Mouse (Mus musculus): ENCODE measurements around the gene Noc2l.

Noc2l gene

DNA sequence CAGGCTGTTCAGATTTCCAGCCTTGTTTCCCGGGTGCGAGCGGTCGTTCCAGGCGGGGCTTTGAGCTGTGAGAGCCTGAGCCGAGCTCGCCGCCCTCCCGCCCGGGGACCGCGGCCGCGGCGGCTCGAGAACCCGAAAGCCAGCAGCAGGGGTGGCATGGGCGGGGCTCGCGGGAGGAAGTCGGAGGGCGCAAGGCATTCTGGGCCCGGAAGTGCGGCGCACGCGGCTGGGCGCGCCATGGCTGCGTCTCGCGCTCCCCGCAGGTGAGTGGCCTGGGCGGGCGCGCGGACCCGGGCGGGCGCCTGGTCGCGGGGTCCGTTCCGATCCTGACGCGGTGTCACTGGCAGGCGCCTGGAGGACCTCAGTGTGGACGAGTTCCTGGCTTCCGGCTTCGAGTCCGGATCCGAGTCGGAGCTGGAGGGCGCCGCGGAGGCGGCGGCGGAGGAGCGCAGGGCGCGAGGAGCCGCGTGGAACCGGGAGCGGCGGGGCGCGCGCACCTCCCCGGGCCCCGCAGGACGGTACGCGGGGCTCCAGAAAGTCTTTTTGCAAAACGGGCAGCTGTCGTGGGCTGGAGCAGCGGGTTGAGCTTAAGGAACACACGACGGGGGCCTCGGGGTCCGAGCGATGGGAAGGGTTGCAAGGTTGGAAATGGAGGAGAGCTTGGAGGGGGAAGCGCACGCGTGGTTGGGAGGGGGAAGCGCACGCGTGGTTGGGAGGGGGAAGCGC is at the start of gene Noc2l:
Noc2l (plus strand) TSS at position 203 of the 726 bp plus-strand sequence.
- in situ Hi-C loops (cut with MboI, MseI): no loop called here

- in situ Hi-C loops (cut with MboI, MseI): no loop called here
Measured at GRCm38 (mm10) chr4:156188162-156188810, 47.5 kb upstream of the Noc2l start.

DNA sequence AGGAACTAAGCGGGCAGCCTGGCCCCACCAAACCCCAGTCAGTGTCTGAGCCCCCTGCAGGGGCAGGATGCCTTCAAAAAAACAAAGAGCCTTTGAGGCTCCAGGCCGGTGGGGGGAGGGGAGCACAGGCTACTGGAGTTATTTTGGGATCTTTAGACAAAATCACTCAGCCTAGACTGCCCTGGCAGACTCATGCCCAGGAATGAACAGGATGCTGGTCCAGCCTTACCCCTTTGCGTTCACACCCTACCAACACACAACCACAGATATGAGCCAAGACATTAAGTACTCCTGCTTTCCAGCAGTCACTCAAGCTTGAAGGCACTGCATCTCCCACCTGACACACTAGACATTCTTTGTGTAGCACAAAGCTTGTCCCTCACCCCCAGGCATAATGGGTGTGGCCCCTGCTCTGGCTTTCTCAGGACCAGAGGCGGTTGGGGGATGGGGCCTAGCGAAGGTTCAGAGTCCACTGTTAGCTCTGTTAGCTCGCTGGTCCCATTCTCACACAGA is 46.9 kb upstream of the Noc2l start:
- in situ Hi-C loops (cut with MboI, MseI): no loop called here

- in situ Hi-C loops (cut with MboI, MseI): no loop called here
Measured at GRCm38 (mm10) chr4:156192421-156193199, 43.2 kb upstream of the Noc2l start.

DNA sequence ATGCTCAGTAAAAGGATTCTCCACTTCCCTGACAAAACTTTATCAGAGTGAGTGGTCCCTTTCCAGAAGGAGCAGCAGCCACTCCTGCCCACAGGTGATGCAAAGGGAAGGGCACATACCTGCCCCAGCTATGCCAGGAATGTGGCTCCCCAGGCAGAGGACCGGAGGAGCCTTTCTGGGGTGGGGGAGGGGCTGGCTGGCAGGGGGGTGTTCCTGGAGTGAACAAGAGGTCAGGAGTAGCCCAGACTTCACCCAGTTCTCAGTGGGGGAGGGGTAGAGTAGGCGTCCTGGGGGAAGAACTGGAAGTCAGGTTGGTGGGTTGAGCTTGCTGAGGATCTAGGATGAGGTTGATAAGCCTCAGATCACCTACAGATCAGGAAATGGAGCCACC is 42.6 kb upstream of the Noc2l start:
- in situ Hi-C loops (cut with MboI, MseI): no loop called here

GRCm38 (mm10) chr4:156193906-156194305 is 41.9 kb upstream of the Noc2l start:
- in situ Hi-C loops (cut with MboI, MseI): no loop called here

GRCm38 (mm10) chr4:156194346-156194745 is 41.5 kb upstream of the Noc2l start:
- in situ Hi-C loops (cut with MboI, MseI): no loop called here

GRCm38 (mm10) chr4:156195927-156196870 is 39.6 kb upstream of the Noc2l start:
- in situ Hi-C loops (cut with MboI, MseI): no loop called here

DNA sequence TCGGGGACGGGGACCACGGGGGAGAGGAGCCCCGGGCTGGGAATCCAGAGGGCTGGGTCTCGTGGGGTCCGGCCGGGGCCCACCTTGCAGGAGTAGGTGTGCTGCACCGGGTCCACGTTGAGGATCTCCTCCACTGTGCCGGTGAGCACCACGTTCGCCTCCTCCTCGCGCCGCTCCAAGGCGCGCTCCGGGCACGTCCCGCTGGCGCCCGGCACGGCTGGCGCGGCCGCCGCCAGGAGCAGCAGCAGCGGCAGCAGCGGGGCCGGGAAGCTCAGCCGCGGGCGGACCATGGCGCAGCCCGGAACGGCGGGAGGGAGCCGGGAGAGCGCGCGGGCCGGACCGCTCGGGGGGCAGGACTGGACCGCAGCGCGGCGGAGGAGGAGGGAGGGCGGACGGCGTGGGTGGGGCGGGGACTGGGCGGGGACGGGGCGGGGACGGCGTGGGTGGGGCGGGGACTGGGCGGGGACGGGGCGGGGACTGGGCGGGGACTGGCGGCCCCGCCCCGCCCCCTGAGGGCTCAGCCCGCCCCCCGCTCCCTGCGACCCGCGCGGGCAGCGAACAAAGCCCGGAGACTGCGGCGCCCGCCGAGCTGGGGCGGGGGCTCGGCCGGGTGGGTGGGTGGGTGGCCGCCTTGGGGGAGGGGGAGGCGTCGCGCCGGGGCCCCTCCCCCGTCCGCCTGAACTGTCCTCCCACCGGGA is 38.5 kb upstream of the Noc2l start, which contains the start of gene Agrn:
Agrn (minus strand) TSS at position 358 of the 698 bp plus-strand sequence.
- in situ Hi-C loops (cut with MboI, MseI): no loop called here

- in situ Hi-C loops (cut with MboI, MseI): no loop called here
Measured at GRCm38 (mm10) chr4:156197829-156198205, 38.0 kb upstream of the Noc2l start.

GRCm38 (mm10) chr4:156200623-156201475 is 35.0 kb upstream of the Noc2l start, which contains the start of gene Isg15:
Gene Isg15 (minus strand): TSS chr4:156200818.
- in situ Hi-C loops (cut with MboI, MseI): no loop called here

DNA sequence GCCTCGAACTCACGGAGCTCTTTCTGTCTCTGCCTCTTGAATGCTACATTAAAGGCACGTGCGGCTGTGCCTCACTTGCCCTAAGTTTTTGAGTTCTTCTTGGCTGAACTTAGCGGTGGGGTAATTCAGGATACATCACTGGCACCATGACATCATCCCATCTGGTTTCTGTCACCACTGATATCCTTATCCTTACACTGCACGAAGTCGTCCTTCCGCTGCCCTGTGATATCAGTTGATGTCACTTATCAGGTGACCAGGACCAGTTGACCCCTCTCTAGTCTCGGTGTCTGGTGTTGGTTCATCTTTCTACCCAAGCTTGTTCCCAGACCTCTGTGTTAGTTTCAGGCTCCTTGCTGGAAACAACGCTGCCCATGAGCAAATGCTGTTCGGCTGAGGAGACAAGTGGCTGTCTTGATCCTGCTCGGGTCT is 33.3 kb upstream of the Noc2l start:
- in situ Hi-C loops (cut with MboI, MseI): no loop called here

DNA sequence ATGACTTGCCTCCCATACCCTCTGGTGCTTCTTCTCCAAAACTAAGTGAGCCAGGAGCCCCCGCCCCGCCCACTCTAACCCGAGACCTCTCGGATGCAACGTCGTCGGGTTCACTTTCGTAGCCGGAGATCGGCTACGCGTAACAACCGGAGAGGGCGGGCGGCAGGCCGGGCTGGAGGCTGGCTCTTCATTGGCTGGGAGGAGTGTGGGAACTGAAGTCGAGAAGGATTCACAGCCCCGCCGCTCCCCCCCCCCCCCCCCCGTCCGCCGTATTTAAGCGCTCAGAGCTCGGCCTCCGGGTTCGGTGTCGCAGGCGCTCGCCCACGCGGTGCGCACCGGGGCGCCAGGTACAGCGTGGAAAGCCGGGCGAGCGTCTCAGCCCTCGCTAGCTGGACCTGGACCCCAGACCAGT is 32.8 kb upstream of the Noc2l start, which contains the start of gene AW011738:
AW011738 (plus strand) TSS at position 304 of the 412 bp plus-strand sequence.
- in situ Hi-C loops (cut with MboI, MseI): no loop called here

- in situ Hi-C loops (cut with MboI, MseI): no loop called here
Measured at GRCm38 (mm10) chr4:156203413-156204131, 32.2 kb upstream of the Noc2l start.

DNA sequence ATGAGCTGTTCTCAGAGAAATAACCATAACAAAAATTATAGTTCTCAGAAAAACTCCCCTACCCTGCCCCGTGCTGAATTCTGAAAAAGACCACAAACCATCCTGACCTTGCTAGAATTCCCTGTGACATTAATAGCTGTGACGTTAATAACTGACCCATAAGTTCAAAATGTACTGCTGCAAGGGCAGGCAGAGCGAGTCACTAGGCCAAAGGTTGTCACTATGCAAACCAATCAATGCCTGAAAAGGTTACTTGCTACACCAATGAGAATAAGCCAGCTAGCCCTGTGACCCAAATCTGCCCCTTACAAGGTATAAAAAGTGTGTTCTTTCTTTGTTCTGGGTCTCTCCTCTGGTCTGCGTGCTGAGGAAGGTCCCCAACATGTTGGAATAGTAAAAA is 26.9 kb upstream of the Noc2l start:
- in situ Hi-C loops (cut with MboI, MseI): no loop called here

DNA sequence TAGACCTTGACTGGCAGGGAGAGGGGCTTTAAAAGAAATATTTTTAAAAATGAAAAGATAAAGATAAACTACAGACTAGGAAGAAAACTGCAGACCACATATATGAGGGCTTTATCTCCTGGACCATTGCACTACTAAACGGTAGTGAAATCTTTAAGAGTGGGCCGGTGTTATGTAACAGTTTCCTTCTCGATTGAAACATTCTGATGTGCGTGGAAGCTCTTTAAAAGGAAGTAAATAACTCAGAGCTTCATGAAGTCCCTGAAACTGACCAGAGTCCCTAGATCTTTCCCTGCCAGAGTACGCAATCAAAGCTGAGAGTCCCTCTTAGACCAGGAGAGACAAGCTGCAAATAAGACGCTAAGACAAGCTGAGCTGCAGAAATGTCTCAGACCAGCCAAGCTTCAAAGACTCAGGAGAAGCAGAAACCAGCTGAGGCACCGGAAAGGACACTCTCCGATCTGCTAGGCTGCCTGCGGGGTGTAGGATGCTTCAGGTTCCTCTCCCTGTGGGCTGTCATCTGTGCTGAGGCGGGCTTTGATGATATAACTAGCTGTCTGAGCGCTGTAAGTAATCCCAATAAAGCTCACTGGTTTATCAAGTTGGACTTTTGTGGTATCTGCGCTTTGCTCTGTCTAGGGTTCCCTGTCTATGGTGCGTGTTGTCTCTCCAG is 25.7 kb upstream of the Noc2l start:
- in situ Hi-C loops (cut with MboI, MseI): no loop called here

GRCm38 (mm10) chr4:156213134-156213533 is 22.7 kb upstream of the Noc2l start:
- in situ Hi-C loops (cut with MboI, MseI): no loop called here

- in situ Hi-C loops (cut with MboI, MseI): no loop called here
Measured at GRCm38 (mm10) chr4:156215649-156216048, 20.2 kb upstream of the Noc2l start, which contains the start of gene Perm1. Gene Perm1 (plus strand): TSS chr4:156215868.
